In genomic region chr6:51170414-51170813, GRCm38 (mm10) we compare ENCODE assay signal across 7 mouse cellular contexts.
DNase-seq lines count a peak whose midpoint lies in the region; ATAC-seq and TF ChIP-seq lines count a peak whose summit lies in the region.

No protein-coding gene starts in this region.

- TF ChIP-seq POLR2A in thymus, adult 2 months (IDR thresholded peaks at IDR 0.05; ENCODE audit: control insufficient read depth, extremely low read depth, insufficient read depth, low read length, poor library complexity), result no peak

- H3K27me3 ChIP-seq in embryonic facial prominence, embryonic 15.5 days, result peaks cover 17% of the 10 kb centered on the region
- no peaks in the 10 kb centered on the region for H3K27me3 ChIP-seq in limb, embryonic 11.5 days (ENCODE audit: control insufficient read depth, insufficient read depth, low read length)
- peaks cover 37% of the 10 kb centered on the region for H3K27me3 ChIP-seq in midbrain, embryonic 12.5 days
- peaks cover 39% of the 10 kb centered on the region for H3K27me3 ChIP-seq in thymus, adult 2 months (ENCODE audit: control insufficient read depth, insufficient read depth, low read length)

- H3K4me3 ChIP-seq in embryonic facial prominence, embryonic 15.5 days (replicated peaks), result peak overlapping the region; percentile 32
- no peak overlapping the region for H3K4me3 ChIP-seq in limb, embryonic 11.5 days (ENCODE audit: low read depth, low read length)
- no peak overlapping the region for H3K4me3 ChIP-seq in midbrain, embryonic 12.5 days
- no peak overlapping the region for H3K4me3 ChIP-seq in thymus, adult 2 months (ENCODE audit: control insufficient read depth, insufficient read depth, low read length)

- ATAC-seq in embryonic facial prominence, embryonic 15.5 days (ENCODE audit: insufficient number of reproducible peaks, low FRiP score, low TSS enrichment, low read depth), result 0 out of 2 replicates have a peak, but pooled peaks have one; percentile 44
- no peak for ATAC-seq in limb, embryonic 11.5 days (ENCODE audit: insufficient number of reproducible peaks, low FRiP score, low TSS enrichment, low read depth)
- ATAC-seq in midbrain, embryonic 12.5 days (ENCODE audit: low FRiP score, low read depth), result no peak

- no peak overlapping the region for H3K9ac ChIP-seq in embryonic facial prominence, embryonic 15.5 days
- H3K9ac ChIP-seq in limb, embryonic 11.5 days (ENCODE audit: low read length), result peak overlapping the region; percentile 62; the same call in 1 of the 2 replicates
- no peak overlapping the region for H3K9ac ChIP-seq in midbrain, embryonic 12.5 days (replicated peaks)

- peak overlapping the region; percentile 95 for H3K27ac ChIP-seq in embryonic facial prominence, embryonic 15.5 days (replicated peaks)
- H3K27ac ChIP-seq in limb, embryonic 11.5 days (replicated peaks; ENCODE audit: low read depth, low read length), result peak overlapping the region; percentile 85
- H3K27ac ChIP-seq in midbrain, embryonic 12.5 days (replicated peaks), result peak overlapping the region; percentile 82
- H3K27ac ChIP-seq in thymus, adult 2 months (ENCODE audit: control insufficient read depth, insufficient read depth, low read length), result no peak overlapping the region

- intact Hi-C loops in heart, postnatal 36 days (cut with DNase I), result loop anchor here (5.0 to 10.0 kb wide), 2 partner anchors 997 to 1554 kb away; no protein-coding TSS in a partner anchor

- no peaks in the 10 kb centered on the region for H3K9me3 ChIP-seq in embryonic facial prominence, embryonic 15.5 days (replicated peaks)
- H3K9me3 ChIP-seq in limb, embryonic 11.5 days (ENCODE audit: control insufficient read depth, low read length), result no peaks in the 10 kb centered on the region
- no peaks in the 10 kb centered on the region for H3K9me3 ChIP-seq in midbrain, embryonic 12.5 days

- H3K4me1 ChIP-seq in embryonic facial prominence, embryonic 15.5 days, result peaks cover 53% of the 10 kb centered on the region
- peaks cover 28% of the 10 kb centered on the region for H3K4me1 ChIP-seq in limb, embryonic 11.5 days (ENCODE audit: control insufficient read depth, insufficient read depth, low read length)
- H3K4me1 ChIP-seq in midbrain, embryonic 12.5 days, result peaks cover 46% of the 10 kb centered on the region
- H3K4me1 ChIP-seq in thymus, adult 2 months (replicated peaks; ENCODE audit: control insufficient read depth, insufficient read depth, low read length), result peaks cover 3% of the 10 kb centered on the region; the same call in 1 of the 2 replicates

- no peaks in the 10 kb centered on the region for H3K36me3 ChIP-seq in embryonic facial prominence, embryonic 15.5 days
- H3K36me3 ChIP-seq in limb, embryonic 11.5 days (ENCODE audit: control insufficient read depth, insufficient read depth, low read length), result no peaks in the 10 kb centered on the region
- H3K36me3 ChIP-seq in midbrain, embryonic 12.5 days, result no peaks in the 10 kb centered on the region
- H3K36me3 ChIP-seq in thymus, adult 2 months (ENCODE audit: control insufficient read depth, insufficient read depth, low read length), result no peaks in the 10 kb centered on the region

- DNase-seq in CD4-positive, CD25-positive, alpha-beta regulatory T cell, adult 2 months (ENCODE audit: low read depth, low spot score), result peak; percentile 77
- peak; percentile 75 for DNase-seq in MEL-GATA-1-ER (ENCODE audit: extremely low read depth, low read depth)
- peak; percentile 73 to 77 for DNase-seq in heart, postnatal 36 days
- DNase-seq in limb, embryonic 11.5 days (ENCODE audit: low spot score), result peak; percentile 84
- peak; percentile 50 for DNase-seq in thymus, adult 2 months

- no peak for TF ChIP-seq CTCF in thymus, adult 2 months (IDR thresholded peaks at IDR 0.05; ENCODE audit: borderline replicate concordance, control insufficient read depth, extremely low read depth, insufficient read depth, low read length, poor library complexity)

- WGBS in embryonic facial prominence, embryonic 15.5 days, result under 1% methylated on average over 11 of the region's 11 CpGs
- under 1% methylated on average over 11 of the region's 11 CpGs for WGBS in limb, embryonic 11.5 days
- WGBS in midbrain, embryonic 12.5 days, result under 1% methylated on average over 11 of the region's 11 CpGs
- under 1% methylated on average over 11 of the region's 11 CpGs for WGBS in thymus, adult 2 months

- peak overlapping the region; percentile 44 for H3K4me2 ChIP-seq in embryonic facial prominence, embryonic 15.5 days (replicated peaks)
- peak overlapping the region; percentile 73; the same call in 1 of the 2 replicates for H3K4me2 ChIP-seq in limb, embryonic 11.5 days (ENCODE audit: low read depth, severe bottlenecking)
- peak overlapping the region; percentile 38 for H3K4me2 ChIP-seq in midbrain, embryonic 12.5 days (replicated peaks)
